Mouse (Mus musculus): ENCODE measurements at regions not wholly inside any gene's neighbourhood (a gene's known extent, or its start where the extent isn't known, plus 50 kb on each side); places are given as distances from the start of the nearest gene placed in this dataset.

GRCm38 (mm10) chr5:41563441-41563840 is 144.5 kb downstream of the Rab28 start:
- 70% methylated on average over 4 of the region's 4 CpGs for WGBS
- no peak for DNase-seq
- Histone ChIP-seq H3K4me1 (ENCODE audit: control insufficient read depth, insufficient read depth, low read length) (no peaks in the 10 kb centered on the region), H3K27me3 (replicated peaks; ENCODE audit: control insufficient read depth, insufficient read depth, low read length) (no peaks in the 10 kb centered on the region), H3K27ac (ENCODE audit: insufficient read depth, low read depth, low read length) (no peak overlapping the region), H3K36me3 (ENCODE audit: control insufficient read depth, insufficient read depth, low read length) (no peaks in the 10 kb centered on the region), H3K4me3 (ENCODE audit: insufficient read depth, low read depth, low read length) (no peak overlapping the region)
- no peak for TF ChIP-seq CTCF (conservative IDR thresholded peaks at IDR 0.05; ENCODE audit: insufficient read depth, insufficient read length, low read depth, low read length)

DNA sequence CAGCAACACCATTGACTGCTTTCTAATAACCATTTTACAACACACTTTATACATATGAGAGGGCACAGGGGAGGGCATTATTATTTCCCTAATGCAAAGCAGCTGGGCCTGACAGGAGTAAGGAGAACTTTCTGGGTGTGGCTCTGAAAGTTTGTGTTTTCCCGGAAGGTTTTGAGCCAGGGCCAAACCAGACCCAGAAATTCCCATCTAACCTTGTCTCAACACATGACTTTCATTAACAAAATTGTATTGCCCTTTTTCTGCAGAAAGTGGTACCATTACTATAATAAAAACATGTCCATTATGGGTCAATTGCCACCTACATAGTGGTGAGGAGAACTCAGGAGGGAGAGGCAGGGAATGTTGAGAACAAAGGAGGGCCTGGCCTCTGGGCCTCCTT is 145.7 kb downstream of the Rab28 start:
- no peak overlapping the region for H3K27ac ChIP-seq (ENCODE audit: insufficient read depth, low read depth, low read length)
- H3K4me1 ChIP-seq (ENCODE audit: control insufficient read depth, insufficient read depth, low read length) = no peaks in the 10 kb centered on the region
- TF ChIP-seq POLR2A (IDR thresholded peaks at IDR 0.05; ENCODE audit: low read depth, low read length) (no peak), CTCF (conservative IDR thresholded peaks at IDR 0.05; ENCODE audit: insufficient read depth, insufficient read length, low read depth, low read length) (no peak)
- no peaks in the 10 kb centered on the region for H3K27me3 ChIP-seq (replicated peaks; ENCODE audit: control insufficient read depth, insufficient read depth, low read length)
- H3K4me3 ChIP-seq (ENCODE audit: insufficient read depth, low read depth, low read length) = no peak overlapping the region
- H3K36me3 ChIP-seq (ENCODE audit: control insufficient read depth, insufficient read depth, low read length) = no peaks in the 10 kb centered on the region
- WGBS = 62% methylated on average over 1 of the region's 1 CpGs
- no peak for DNase-seq

DNA sequence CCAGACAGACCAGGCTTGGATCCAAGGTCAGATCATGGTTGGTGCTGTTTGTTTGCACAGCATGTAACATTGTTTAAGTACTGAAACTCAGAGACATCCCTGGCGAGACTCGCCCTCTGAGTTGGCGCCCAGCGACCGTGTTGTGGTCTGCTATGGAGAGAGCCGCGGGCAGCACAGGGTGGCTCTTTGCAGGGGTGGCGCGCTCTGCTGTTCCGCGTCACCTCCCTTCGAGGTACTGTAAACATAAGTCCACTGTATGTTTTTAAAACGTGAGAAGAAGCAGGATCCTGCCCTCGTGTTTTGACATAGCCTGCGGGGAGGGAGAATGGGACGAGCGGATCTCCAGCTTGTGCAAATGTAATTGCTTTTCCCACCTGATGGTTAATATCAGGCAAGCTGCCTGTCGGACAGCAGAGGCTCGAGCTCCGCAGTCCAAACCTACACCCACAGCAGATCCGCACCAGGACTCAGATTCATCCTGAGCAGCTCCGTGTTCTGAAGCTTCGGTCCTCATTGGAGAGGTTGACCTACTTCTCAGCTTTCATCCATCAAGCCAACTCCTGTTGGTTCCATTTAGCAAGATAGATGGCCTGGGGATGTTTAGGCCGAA is 151.2 kb downstream of the Rab28 start:
- no peaks in the 10 kb centered on the region for H3K4me1 ChIP-seq (ENCODE audit: control insufficient read depth, insufficient read depth, low read length)
- no peak for TF ChIP-seq POLR2A (IDR thresholded peaks at IDR 0.05; ENCODE audit: low read depth, low read length)
- no peak for TF ChIP-seq CTCF (conservative IDR thresholded peaks at IDR 0.05; ENCODE audit: insufficient read depth, insufficient read length, low read depth, low read length)
- no peaks in the 10 kb centered on the region for H3K27me3 ChIP-seq (replicated peaks; ENCODE audit: control insufficient read depth, insufficient read depth, low read length)
- 40% methylated on average over 24 of the region's 24 CpGs for WGBS
- DNase-seq = no peak
- H3K36me3 ChIP-seq (ENCODE audit: control insufficient read depth, insufficient read depth, low read length) = no peaks in the 10 kb centered on the region
- no peak overlapping the region for H3K4me3 ChIP-seq (ENCODE audit: insufficient read depth, low read depth, low read length)
- no peak overlapping the region for H3K27ac ChIP-seq (ENCODE audit: insufficient read depth, low read depth, low read length)

DNA sequence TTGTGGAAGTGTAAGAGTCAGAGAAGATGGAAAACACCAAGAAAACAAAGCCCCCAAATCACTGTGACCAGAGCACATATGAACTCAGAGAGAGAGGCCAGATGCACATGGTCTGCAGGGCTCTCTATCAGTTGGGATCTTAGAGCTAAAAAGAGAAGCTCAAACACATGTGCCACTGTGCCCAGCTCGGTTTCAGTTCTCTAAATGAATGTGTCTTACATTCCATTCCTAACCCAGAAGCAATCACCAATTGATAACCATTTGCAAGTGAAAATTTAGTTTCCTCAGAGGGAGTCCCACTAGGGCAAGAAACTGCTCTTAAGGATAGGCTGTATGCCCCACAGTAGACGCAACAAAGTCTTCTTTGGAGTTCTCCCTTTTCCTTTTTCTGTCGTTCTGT is 153.6 kb downstream of the Rab28 start:
- Histone ChIP-seq H3K36me3 (ENCODE audit: control insufficient read depth, insufficient read depth, low read length) (no peaks in the 10 kb centered on the region), H3K27ac (ENCODE audit: insufficient read depth, low read depth, low read length) (no peak overlapping the region), H3K27me3 (replicated peaks; ENCODE audit: control insufficient read depth, insufficient read depth, low read length) (no peaks in the 10 kb centered on the region), H3K4me3 (ENCODE audit: insufficient read depth, low read depth, low read length) (no peak overlapping the region), H3K4me1 (ENCODE audit: control insufficient read depth, insufficient read depth, low read length) (no peaks in the 10 kb centered on the region)
- DNase-seq = no peak
- WGBS = 81% methylated on average over 3 of the region's 3 CpGs
- TF ChIP-seq POLR2A (IDR thresholded peaks at IDR 0.05; ENCODE audit: low read depth, low read length) = no peak
- TF ChIP-seq CTCF (conservative IDR thresholded peaks at IDR 0.05; ENCODE audit: insufficient read depth, insufficient read length, low read depth, low read length) = no peak

DNA sequence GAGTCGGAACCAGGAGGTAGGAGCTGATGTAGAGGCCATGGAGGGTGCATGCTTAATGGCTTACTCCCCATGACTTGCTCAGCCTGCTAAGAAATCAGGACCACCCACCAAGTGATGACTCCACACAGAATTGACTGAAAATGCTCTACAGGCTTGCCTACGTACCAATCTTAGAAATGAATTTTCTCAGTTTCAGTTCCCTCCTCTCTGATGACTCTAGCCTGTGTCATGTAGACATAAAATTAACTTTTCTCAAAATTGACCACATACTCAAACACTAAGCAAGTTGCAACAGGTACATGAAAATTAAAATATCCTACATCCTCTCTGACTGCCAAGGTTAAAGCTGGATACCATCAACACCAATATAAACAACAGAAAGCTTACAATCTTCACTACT is 157.9 kb downstream of the Rab28 start:
- no peak for DNase-seq
- H3K27ac ChIP-seq (ENCODE audit: insufficient read depth, low read depth, low read length) = no peak overlapping the region
- no peak overlapping the region for H3K4me3 ChIP-seq (ENCODE audit: insufficient read depth, low read depth, low read length)
- H3K27me3 ChIP-seq (replicated peaks; ENCODE audit: control insufficient read depth, insufficient read depth, low read length) = no peaks in the 10 kb centered on the region
- no peaks in the 10 kb centered on the region for H3K4me1 ChIP-seq (ENCODE audit: control insufficient read depth, insufficient read depth, low read length)
- H3K36me3 ChIP-seq (ENCODE audit: control insufficient read depth, insufficient read depth, low read length) = no peaks in the 10 kb centered on the region
- WGBS = 82% methylated on average over 2 of the region's 2 CpGs
- TF ChIP-seq POLR2A (IDR thresholded peaks at IDR 0.05; ENCODE audit: low read depth, low read length) (no peak), CTCF (conservative IDR thresholded peaks at IDR 0.05; ENCODE audit: insufficient read depth, insufficient read length, low read depth, low read length) (no peak)

DNA sequence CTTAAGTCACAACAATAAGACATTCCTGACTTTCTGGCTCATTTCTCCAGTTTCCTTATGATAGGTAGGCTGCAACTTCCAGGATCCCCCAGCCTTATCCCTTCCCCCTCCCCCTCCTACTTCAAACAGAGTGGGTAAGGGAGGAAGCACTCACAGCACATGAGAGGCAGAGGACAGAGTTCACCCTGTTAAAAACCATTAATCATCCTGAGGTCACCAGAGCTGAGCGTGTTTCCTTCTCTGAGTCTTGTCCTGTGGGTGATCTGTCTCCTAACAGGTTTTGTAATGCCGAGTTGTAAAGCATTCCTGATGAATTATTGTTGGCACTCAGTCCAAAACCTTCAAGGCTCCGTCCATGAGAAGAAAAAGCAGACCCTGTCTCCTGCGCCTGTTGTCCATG is 161.0 kb downstream of the Rab28 start:
- Histone ChIP-seq H3K4me1 (ENCODE audit: control insufficient read depth, insufficient read depth, low read length) (no peaks in the 10 kb centered on the region), H3K4me3 (ENCODE audit: insufficient read depth, low read depth, low read length) (no peak overlapping the region), H3K27ac (ENCODE audit: insufficient read depth, low read depth, low read length) (no peak overlapping the region), H3K27me3 (replicated peaks; ENCODE audit: control insufficient read depth, insufficient read depth, low read length) (no peaks in the 10 kb centered on the region), H3K36me3 (ENCODE audit: control insufficient read depth, insufficient read depth, low read length) (no peaks in the 10 kb centered on the region)
- TF ChIP-seq POLR2A (IDR thresholded peaks at IDR 0.05; ENCODE audit: low read depth, low read length) (no peak), CTCF (conservative IDR thresholded peaks at IDR 0.05; ENCODE audit: insufficient read depth, insufficient read length, low read depth, low read length) (no peak)
- no peak for DNase-seq
- 9% methylated on average over 4 of the region's 4 CpGs for WGBS

- H3K27me3 ChIP-seq (replicated peaks; ENCODE audit: control insufficient read depth, insufficient read depth, low read length) = no peaks in the 10 kb centered on the region
- DNase-seq = no peak
- H3K36me3 ChIP-seq (ENCODE audit: control insufficient read depth, insufficient read depth, low read length) = no peaks in the 10 kb centered on the region
- no peak overlapping the region for H3K4me3 ChIP-seq (ENCODE audit: insufficient read depth, low read depth, low read length)
- TF ChIP-seq POLR2A (IDR thresholded peaks at IDR 0.05; ENCODE audit: low read depth, low read length) (no peak), CTCF (conservative IDR thresholded peaks at IDR 0.05; ENCODE audit: insufficient read depth, insufficient read length, low read depth, low read length) (no peak)
- H3K4me1 ChIP-seq (ENCODE audit: control insufficient read depth, insufficient read depth, low read length) = no peaks in the 10 kb centered on the region
- 12% methylated on average over 1 of the region's 1 CpGs for WGBS
- no peak overlapping the region for H3K27ac ChIP-seq (ENCODE audit: insufficient read depth, low read depth, low read length)
Measured at GRCm38 (mm10) chr5:41540789-41541188, 167.2 kb downstream of the Rab28 start.
